Mouse (Mus musculus) embryo, embryonic 9.5 days (tissue): ENCODE data around the gene Rnf7.

Experiments used
- DNase-seq: peaks from one replicate; pipeline ENCODE4 v3.0.0-alpha.2; 2017; ENCODE audit errors: extremely low spot score

Rnf7 gene

DNA sequence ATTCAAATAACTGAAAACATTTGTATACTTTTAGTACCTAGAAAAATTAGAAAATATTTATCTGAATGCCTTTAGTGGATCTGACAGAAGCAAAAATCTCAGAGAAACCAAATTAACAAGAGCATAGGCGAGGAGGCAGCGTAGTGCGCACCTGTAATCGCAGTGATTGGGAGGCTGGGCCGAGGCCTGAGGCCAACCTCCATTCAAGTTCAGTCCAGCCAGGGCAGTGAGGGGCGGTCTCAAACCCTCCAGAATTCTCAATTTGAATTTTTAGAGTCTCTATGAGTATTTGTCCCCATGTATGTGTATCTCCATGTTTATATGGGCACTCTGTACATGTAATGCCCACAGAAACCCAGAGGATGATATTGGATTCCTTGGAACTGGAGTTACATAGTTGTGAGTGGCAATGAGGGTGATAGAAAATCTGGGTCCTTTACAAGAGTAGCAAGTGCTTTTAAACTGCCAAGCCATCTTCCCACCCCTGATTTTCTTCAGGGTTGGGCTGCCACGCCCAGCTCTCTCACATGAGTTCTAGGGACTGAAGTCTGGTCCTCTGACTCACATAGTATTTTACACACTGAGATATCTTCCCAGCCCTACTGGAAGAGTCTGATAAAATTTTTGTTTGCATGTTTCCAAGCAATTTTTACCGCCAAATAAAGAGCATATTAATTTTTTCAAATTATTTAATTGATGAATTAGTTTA lies 8.1 kb downstream of the Rnf7 start:
- DNase-seq: no peak

DNA sequence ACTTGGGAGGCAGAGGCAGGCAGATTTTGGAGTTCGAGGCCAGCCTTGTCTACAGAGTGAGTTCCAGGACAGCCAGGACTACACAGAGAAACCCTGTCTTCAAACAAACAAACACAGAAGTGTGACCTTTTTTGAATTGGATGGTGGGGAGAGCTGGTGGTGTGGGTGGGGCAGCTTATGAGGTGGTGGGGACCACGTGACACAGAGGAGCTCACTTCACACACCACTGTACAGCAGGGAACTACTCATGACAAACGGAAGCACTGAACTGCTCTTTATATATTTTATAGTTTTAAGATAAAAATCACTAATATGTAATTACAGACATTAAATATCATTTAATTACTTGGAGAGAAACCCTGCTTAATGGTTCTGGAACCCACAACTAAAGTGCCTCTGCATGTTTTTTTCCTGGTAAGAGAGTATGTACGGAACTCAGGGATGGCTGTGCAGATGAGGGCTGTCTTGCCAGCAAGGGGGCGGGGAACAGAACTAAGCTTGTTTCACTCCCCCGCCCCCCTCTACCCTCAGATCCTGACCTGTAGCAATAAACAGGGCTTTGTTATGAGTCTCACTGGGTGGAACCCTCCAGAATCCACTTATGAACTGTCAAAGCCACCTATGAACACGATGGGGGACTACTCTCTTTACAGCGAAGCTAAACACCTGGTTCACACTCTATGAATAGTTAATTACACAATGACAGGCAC lies 8.8 kb downstream of the Rnf7 start:
- no peak for DNase-seq

DNA sequence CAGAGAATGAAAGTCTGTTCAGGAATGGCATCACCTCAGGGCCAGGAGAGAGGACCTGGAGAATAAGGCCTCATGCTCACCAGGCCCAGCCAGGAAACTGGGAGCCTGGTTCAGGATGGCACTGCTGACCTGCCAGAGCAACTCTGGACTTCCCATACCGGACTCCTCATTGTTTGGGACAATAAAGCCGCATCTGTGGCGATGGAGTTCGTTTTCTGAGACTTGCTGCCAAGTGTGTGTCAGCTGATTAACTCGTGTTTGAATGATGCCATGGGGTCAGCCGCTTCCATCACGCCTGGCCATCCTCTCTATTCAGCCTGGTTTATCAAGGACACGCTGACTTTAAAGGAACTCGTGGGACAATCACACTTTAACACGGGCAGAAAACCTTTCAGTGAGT lies 14.8 kb downstream of the Rnf7 start:
- no peak for DNase-seq

DNA sequence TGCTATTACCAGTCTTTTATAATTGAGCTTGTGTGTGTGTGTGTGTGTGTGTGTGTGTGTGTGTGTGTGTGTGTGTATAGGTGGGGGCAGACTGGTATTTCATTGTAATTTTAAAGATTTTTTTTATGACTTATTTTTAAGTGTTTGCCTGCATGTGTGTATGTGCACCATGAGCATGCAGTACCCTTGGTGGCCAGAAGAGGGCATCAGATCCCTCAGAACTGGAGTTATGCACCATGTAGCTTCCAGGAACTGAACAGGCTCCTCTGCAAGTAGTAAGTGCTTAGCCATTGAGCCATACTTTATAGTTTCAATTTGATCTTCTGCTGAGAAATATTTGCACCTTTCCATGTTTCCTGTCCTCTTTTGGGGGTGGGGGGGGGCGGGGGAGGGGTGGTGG lies 16.9 kb downstream of the Rnf7 start:
- no peak for DNase-seq

- no peak for DNase-seq
Observed at GRCm38 (mm10) chr9:96460117-96460865, 18.2 kb downstream of the Rnf7 start.

- no peak for DNase-seq
Observed at GRCm38 (mm10) chr9:96455618-96456017, 22.9 kb downstream of the Rnf7 start.

- DNase-seq: no peak
Observed at GRCm38 (mm10) chr9:96452956-96453355, 25.5 kb downstream of the Rnf7 start.

GRCm38 (mm10) chr9:96450900-96451720 lies 27.4 kb downstream of the Rnf7 start:
- DNase-seq: no peak

DNA sequence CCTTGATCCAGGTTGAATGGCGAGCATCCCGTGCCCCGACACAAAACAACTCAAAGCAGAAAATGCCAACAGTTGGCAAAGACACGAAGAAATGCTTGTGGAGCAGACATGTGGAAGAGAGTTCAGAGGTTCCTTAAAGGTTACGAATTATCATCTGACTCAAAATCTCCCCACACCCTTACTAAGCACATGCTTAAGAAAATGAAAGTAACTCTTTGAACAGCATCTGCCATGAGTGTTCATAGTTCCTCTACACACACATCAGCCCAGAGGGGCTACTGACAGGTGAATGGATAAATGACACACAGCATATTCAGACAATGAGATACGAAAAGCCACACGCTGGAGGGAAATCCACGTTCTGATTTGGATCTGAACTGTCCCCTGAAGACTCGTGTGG lies 29.0 kb downstream of the Rnf7 start:
- DNase-seq: no peak

GRCm38 (mm10) chr9:96445351-96445750 lies 33.1 kb downstream of the Rnf7 start:
- no peak for DNase-seq

DNA sequence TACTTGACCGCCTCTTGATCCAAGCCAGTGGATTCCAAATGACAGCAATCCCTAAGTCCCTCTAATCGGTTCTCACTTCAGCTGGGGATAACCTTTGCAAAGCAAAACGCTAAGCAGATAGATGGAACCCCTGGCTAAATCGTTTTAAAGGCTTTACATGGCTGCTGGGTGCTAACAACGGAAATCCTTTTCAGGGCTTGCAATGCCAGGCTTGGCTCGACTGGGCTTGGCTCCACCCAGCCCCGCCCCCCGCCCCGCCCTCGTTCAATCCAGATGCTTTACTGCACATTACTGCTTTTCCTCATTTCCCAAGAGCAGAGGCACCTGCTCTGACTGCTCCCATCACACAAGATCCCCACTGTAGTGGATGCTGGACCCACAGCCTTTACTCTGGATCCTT lies 36.4 kb downstream of the Rnf7 start:
- DNase-seq: no peak

- DNase-seq: no peak
Observed at GRCm38 (mm10) chr9:96438334-96438871, 40.1 kb downstream of the Rnf7 start.

DNA sequence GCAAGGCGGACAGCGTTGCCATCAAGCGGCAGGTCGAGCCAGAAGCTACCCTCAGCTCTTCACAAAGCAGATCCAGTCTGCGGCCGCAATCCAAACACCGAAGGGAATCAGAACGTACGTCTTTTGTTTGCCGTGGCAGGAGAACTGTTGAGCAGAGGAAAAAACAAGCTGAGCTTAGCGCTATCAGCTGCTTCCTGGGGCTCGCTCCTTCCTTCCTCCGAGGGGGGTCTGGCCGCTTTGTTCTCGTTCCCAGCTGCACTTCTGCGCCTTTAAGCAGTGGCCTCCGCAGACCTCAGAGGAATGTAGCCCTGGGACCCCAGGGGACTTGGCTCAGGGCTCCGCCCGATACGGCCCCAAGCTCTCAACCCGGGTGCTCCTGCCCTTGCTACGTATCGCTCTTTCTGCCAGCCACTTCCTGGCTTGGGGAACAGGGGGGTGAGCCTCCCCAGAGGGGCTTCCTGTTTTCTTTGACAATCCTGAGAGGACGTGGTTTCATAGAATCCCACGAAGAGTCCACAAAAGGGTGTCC lies 40.6 kb downstream of the Rnf7 start:
- peak; percentile 67 for DNase-seq

DNA sequence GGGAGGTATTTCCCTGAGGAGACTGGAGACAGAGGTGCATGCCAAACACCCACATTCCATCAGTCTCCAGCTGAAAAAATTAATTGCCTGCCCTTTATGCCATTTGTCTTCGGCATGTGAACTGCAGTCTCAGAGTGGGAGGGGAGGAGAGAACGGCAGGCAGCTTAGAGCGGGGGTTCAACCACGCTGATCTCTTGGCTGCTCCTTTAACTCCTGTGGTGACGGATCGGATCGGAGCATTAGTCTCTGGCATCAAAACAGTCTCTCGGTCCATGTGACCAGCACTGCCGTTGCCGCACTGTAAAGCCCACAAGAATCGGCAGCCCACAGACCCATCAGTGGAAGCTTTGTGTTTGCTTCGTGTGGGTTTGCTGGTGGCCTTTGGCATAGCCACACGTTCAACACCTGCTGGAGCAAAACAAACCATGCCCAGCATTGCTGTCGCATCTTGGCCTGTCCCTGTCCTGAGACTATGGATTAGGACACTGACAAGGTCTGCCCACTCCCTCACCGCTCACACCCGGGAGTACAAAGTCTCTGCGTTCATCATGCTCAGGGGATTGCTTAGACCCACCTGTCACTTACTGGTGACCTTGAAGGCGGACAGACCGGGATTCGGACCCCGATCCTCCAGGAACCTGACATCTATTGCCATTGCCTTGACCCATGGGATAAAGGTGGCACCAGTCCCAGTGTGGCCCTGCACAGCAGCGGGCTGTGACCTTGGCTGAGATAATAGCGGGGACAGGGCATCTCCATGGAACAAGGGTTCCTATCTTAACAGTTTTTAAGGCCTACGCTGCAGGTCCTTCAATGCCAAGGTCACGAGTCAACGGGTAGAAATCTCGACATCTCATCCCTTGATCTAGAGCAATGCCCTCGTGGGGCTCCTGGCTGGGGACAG lies 41.3 kb downstream of the Rnf7 start:
- DNase-seq: no peak

GRCm38 (mm10) chr9:96432575-96432974 lies 45.9 kb downstream of the Rnf7 start:
- no peak for DNase-seq

- DNase-seq: no peak
Observed at GRCm38 (mm10) chr9:96431081-96431480, 47.4 kb downstream of the Rnf7 start.

DNA sequence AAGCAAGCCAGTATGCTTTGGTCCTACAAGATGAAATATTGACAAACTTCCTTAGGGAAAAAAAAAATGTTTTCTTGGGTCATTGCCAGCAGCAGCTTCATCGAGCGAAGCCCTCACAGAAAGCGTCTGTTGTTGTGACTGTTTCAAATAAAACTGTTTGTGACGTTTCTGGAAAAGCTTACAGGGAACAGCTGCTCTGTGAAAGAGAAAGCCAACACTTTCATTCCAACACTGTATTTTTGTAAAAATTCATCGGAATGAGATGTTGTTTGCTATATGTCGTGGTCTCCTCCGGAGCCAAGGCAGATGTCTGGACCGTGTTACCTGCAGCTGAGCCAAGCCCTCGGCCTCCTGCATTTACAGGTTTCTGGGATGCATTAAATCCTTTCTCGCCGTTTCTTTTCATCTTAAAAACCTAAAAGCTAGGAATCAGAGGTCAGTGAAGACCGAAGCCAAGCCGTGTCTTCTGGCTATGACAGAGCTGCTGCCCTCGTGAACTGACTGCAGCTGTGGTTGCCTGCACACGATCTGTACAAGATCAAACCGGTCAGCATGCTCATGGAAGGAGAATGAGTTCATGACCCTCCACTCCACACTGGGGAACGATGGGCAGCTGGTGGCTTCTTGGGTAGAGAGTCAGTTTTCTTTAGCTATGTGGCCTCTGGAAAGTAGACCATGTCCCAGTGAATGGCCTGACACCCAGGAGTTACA lies 50.0 kb downstream of the Rnf7 start:
- DNase-seq: no peak

DNA sequence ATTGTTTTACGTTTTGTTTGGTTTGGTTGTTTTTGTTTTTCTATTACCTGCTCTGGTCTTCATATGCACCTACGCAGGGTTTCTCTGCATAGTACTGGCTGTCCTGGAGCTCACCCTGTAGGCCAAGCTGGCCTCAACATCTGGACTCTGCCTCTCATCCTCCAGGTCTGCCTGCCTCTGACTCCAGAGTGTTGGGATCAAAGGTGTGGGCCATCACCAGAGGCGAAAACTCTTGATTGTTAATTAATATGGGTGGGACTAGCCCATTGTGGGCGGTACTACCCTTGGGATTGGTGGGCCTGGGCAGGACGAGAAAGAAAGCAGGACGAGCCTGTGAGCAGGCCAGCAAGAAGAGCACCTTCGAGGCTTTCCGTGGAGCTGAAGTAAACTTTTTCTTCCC lies 54.4 kb downstream of the Rnf7 start:
- no peak for DNase-seq
